Mouse (Mus musculus) limb, embryonic 14.5 days (tissue): Measurements from ENCODE around the gene Lhfpl2. TPM values are rescaled to one million over a fixed set of nuclear protein-coding genes. Genes with fewer than 3 reads are reported as not detected.

Source experiments
- ATAC-seq: fragments of 200-750 bp; cut with Nextera tagmentation; 2 replicates; pipeline ENCODE4 v1.8.0; 2017; ENCODE audit warnings: low read depth, moderate number of reproducible peaks, moderate TSS enrichment; ENCODE audit not compliant: low FRiP score
- DNase-seq: peaks from one replicate; pipeline ENCODE4 v3.0.0-alpha.2; 2015; ENCODE audit warnings: low spot score
- H3K27ac ChIP-seq: fragments of 300-500 bp; sonication (generic); replicated peaks from 2 replicates; pipeline ENCODE4 v1.5.1; 2014; ENCODE audit warnings: low read depth, mild to moderate bottlenecking, low read length, moderate library complexity, mixed read lengths
- H3K27me3 ChIP-seq: fragments of 300-500 bp; sonication (generic); 2 replicates; pipeline ENCODE4 v1.6.1; 2014; ENCODE audit warnings: low read length, mixed read lengths; ENCODE audit not compliant: control insufficient read depth, insufficient read depth
- H3K36me3 ChIP-seq: fragments of 300-500 bp; sonication (generic); 2 replicates; pipeline ENCODE4 v1.6.1; 2014; ENCODE audit warnings: mild to moderate bottlenecking, low read length, moderate library complexity, mixed read lengths; ENCODE audit not compliant: control insufficient read depth, insufficient read depth
- H3K4me1 ChIP-seq: fragments of 300-500 bp; sonication (generic); 2 replicates; pipeline ENCODE4 v1.6.1; 2014; ENCODE audit warnings: antibody characterized with exemption, low read length, mixed read lengths; ENCODE audit not compliant: control insufficient read depth, insufficient read depth
- H3K4me2 ChIP-seq: fragments of 300-500 bp; sonication (generic); replicated peaks from 2 replicates; pipeline ENCODE4 v1.6.1; 2014; ENCODE audit warnings: low read depth, mild to moderate bottlenecking, low read length, moderate library complexity; ENCODE audit not compliant: severe bottlenecking
- H3K4me3 ChIP-seq: fragments of 300-500 bp; sonication (generic); replicated peaks from 2 replicates; pipeline ENCODE4 v1.5.1; 2014; ENCODE audit warnings: low read length
- H3K9ac ChIP-seq: fragments of 300-500 bp; sonication (generic); 2 replicates; pipeline ENCODE4 v1.6.1; 2014; ENCODE audit warnings: mild to moderate bottlenecking, low read depth, low read length, moderate library complexity; ENCODE audit not compliant: severe bottlenecking
- H3K9me3 ChIP-seq: fragments of 300-500 bp; sonication (generic); 2 replicates; pipeline ENCODE4 v1.6.1; 2016; ENCODE audit warnings: low read length; ENCODE audit not compliant: control insufficient read depth
- POLR2A ChIP-seq: fragments of 200-500 bp; IDR thresholded peaks from 2 replicates; pipeline ENCODE4 v1.8.0; 2012; ENCODE audit warnings: inconsistent platforms, mild to moderate bottlenecking, moderate library complexity, borderline replicate concordance; ENCODE audit not compliant: insufficient read depth, insufficient read length; ENCODE audit errors: extremely low read depth
- WGBS: fragments of 180-500 bp; shearing (Covaris S2); extraction: QIAGEN DNeasy Blood & Tissue Kit; methylation state at CpG from one replicate; pipeline ENCODE4 v1.1.7; 2014; 5-methylcytosine and 5-hydroxymethylcytosine counted together
- polyA plus RNA-seq, 2 experiments: library from polyadenylated mRNA; depleted of rRNA in 1 of 2; stranded (reverse) in 1 of 2; unstranded in 1 of 2; fragments of >200 nt; fragmentation: Nextera tagmentation in 1 of 2; extraction: Ambion mirVana in 1 of 2; gene quantifications; 2 replicates each; pipeline versions ENCODE4 v1.2.1 to v1.2.3; 2012 to 2014

The Lhfpl2 gene
- polyA plus RNA-seq, 2 experiments: 60.5 to 69.4 TPM

DNA sequence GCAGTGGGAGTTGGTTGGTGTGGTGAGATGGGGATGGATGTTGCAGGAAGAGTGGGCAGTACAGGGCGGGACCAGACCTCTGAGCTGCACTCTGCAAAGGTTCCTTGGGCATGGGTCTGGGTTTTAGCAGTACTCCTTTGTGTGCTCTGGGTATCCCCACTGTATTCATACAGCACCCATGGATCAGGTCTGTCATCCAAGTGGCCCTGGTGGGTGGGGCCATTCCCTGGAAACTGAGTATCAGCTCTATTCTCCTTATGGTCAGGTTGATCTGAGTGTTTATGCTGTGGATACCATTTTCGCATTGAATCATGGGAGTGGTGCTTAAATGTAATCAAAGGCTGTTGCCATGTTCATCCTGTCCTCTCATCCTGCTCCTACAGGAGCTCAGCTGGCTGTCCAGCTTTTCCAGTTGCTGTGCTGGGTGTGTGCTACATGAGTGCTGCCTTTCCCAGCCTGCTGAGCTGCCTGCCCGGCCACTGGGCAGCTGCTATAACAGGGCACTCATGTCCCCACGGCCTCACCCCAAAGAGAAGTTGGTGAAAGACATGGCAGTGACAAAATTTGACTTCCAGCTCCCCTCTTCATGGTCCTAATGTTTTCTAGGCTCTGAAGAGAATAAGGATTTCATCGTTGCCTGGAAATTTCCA, 9.2 kb downstream of the Lhfpl2 start:
- 81% methylated on average over 5 of the region's 5 CpGs for WGBS
- H3K4me1 ChIP-seq: peaks cover 38% of the 10 kb centered on the region

DNA sequence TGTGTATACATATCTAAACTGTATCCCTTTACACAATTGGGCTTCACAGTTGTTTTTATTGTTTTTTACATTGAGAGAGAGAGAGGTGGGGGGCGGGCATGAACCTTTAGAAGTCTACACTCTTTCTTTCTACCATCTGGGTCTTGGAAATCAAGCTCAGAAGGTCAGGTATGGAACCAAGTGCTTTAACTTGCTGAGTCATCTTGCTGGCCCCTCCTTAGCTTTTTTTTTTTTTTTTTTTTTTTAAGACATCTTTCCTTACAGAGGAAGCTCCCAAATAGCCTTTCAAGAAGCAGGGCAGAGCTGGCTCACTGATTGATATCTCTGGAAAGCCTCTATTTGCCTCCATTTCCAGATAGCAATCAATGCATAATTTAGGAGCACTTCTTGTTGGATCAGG, 10.7 kb downstream of the Lhfpl2 start:
- Histone ChIP-seq H3K4me2 (no peak overlapping the region), H3K9me3 (no peaks in the 10 kb centered on the region), H3K9ac (no peak overlapping the region), H3K27me3 (no peaks in the 10 kb centered on the region), H3K36me3 (no peaks in the 10 kb centered on the region), H3K4me1 (peaks cover 43% of the 10 kb centered on the region), H3K4me3 (no peak overlapping the region), H3K27ac (no peak overlapping the region)
- no peak for TF ChIP-seq POLR2A
- no peak for DNase-seq
- ATAC-seq: no peak
- 92% methylated on average over 1 of the region's 1 CpGs for WGBS

More for the DNA sequence above, 9.2 kb downstream of the Lhfpl2 start:
- H3K9ac ChIP-seq: no peak overlapping the region
- DNase-seq (no peak), ATAC-seq (no peak)
- no peak overlapping the region for H3K4me2 ChIP-seq
- H3K4me3 ChIP-seq: no peak overlapping the region
- H3K36me3 ChIP-seq: no peaks in the 10 kb centered on the region
- no peak for TF ChIP-seq POLR2A
- H3K9me3 ChIP-seq: no peaks in the 10 kb centered on the region
- no peak overlapping the region for H3K27ac ChIP-seq
- H3K27me3 ChIP-seq: no peaks in the 10 kb centered on the region

DNA sequence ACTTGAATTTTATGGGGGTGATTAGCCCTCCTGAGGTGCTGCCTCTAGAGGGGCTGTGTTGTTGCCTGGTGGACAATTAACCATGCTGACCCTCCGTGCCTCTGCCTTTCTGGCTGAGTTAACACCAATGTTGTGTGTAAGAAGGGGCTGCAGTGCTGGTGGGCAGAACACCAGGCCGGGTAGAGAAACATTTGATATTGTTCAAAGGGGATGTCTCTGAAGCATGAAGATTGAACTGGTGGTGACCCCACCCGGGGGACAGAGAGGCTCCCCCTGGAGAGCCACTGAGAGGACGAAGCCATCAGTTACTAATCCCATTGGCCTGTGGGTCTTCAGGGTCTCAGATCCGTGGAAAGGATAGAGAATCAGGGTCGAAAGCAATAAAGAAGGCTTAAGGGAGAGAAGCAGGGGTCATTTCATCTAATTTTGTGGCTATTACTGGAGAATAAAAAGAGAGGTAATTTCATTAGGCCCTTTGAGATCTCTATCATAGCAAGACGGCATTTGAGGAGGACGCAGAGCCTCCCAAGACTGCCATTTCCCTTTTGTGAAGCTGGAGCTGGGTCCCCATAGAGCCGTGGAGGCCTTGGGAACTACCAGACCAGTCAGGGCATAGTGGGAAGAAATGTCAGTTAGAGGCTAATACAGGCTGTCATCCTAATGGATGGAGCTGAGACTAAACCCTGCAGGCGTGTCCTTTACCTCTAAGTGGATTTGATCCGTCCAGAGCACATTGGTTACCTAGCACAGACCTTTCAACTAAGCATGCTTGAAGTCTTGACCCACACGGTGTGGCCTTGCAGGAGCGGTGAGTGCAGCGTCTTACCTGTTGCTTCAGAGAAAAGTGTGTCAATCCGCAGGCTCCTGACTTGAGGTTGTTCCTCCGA, 12.1 kb downstream of the Lhfpl2 start:
- Histone ChIP-seq H3K9me3 (no peaks in the 10 kb centered on the region), H3K4me2 (no peak overlapping the region), H3K4me3 (no peak overlapping the region), H3K36me3 (no peaks in the 10 kb centered on the region), H3K27ac (no peak overlapping the region), H3K9ac (no peak overlapping the region), H3K27me3 (no peaks in the 10 kb centered on the region), H3K4me1 (peaks cover 46% of the 10 kb centered on the region)
- DNase-seq (no peak), ATAC-seq (no peak)
- no peak for TF ChIP-seq POLR2A
- WGBS: 65% methylated on average over 16 of the region's 16 CpGs

DNA sequence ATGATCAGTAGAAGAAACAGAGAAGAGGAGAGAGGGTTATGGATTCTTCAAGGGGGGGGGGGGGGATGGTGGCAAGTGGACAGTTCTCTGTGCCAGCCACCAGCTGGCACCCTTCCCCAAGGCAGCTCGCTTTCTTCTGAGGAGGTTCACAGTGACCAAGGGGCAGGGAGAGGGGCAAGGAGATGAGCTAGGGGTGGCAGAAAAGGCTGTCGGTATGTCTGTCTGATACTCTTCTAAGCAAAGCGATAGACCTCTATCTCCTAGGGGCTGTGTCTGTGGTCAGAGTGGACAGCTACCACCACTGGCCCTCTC, 12.7 kb downstream of the Lhfpl2 start:
- Histone ChIP-seq H3K9ac (no peak overlapping the region), H3K27me3 (no peaks in the 10 kb centered on the region), H3K4me1 (peaks cover 44% of the 10 kb centered on the region), H3K4me3 (no peak overlapping the region), H3K4me2 (no peak overlapping the region), H3K27ac (no peak overlapping the region), H3K36me3 (no peaks in the 10 kb centered on the region), H3K9me3 (no peaks in the 10 kb centered on the region)
- no peak for TF ChIP-seq POLR2A
- ATAC-seq: no peak
- DNase-seq: no peak
- WGBS: 84% methylated on average over 3 of the region's 3 CpGs

DNA sequence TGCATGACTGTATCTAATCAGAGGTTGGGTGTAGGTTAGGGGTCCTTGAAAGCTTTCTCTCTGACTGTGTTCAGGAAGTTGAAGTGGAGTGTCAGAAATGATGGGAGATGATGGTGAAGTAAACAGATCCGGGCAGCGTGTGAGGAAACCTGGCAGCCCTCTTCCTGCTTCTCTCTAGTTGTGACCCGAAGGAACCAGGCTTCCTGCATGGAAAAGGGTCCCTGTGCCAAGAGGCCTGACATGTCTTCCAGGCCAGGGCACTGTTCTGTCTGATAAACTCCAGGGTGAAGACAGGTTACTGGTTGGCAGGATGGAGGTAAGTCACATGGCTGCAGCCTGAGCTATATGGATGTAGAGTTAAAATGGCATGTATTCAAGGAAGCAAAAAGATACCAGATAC, 13.3 kb downstream of the Lhfpl2 start:
- 89% methylated on average over 3 of the region's 3 CpGs for WGBS
- DNase-seq (no peak), ATAC-seq (no peak)
- Histone ChIP-seq H3K4me3 (no peak overlapping the region), H3K36me3 (no peaks in the 10 kb centered on the region), H3K27ac (no peak overlapping the region), H3K4me1 (peaks cover 38% of the 10 kb centered on the region), H3K4me2 (no peak overlapping the region), H3K9ac (no peak overlapping the region), H3K9me3 (no peaks in the 10 kb centered on the region), H3K27me3 (no peaks in the 10 kb centered on the region)
- no peak for TF ChIP-seq POLR2A
